Mouse (Mus musculus) heart, adult 2 months (tissue): ENCODE measurements at regions not wholly inside any gene's neighbourhood (a gene's known extent, or its start where the extent isn't known, plus 50 kb on each side); places are given as distances from the start of the nearest gene placed in this dataset.

Experiments
- CTCF ChIP-seq: fragments of 200-600 bp; IDR thresholded peaks from 2 replicates; pipeline ENCODE4 v1.8.1; 2022; ENCODE audit warnings: antibody characterized with exemption, mild to moderate bottlenecking, moderate library complexity
- POLR2A ChIP-seq: fragments of 200-500 bp; IDR thresholded peaks from 2 replicates; pipeline ENCODE4 v1.6.1; 2011; ENCODE audit warnings: mild to moderate bottlenecking, low read depth, low read length, control low read depth; ENCODE audit not compliant: insufficient read depth

DNA sequence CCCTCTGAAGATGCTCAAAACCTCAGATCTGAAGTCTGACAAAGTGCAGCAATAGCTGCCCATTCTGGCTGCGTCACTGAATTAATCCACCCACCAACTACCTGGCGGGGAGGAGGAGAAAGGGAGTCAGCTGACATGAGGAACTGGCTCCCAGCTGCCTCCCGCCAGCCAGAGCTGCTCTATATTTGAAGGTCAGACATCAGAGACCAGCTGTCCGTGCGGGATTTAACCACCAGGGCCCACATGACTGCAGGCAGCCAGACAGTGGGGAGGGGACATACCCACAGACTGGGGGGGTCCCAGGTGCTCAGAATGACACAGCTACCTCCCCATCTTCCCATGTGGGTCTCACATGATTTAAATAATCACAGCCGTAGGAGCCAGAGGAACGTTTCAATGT is 94.8 kb upstream of the Aldh1b1 start:
- TF ChIP-seq CTCF (no peak), POLR2A (no peak)
